Mouse (Mus musculus): ENCODE results near the gene Dtd2.

The Dtd2 gene

GRCm38 (mm10) chr12:52005877-52006632, at the start of gene Dtd2:
Gene Dtd2 (minus strand): TSS chr12:52006501.
- DNase-seq = peak; percentile 86 to 95

- DNase-seq = no peak
Observed at GRCm38 (mm10) chr12:52049324-52049723, 43.0 kb upstream of the Dtd2 start.

- no peak for DNase-seq
Observed at GRCm38 (mm10) chr12:52046371-52046770, 40.1 kb upstream of the Dtd2 start.

GRCm38 (mm10) chr12:52042818-52043336, 36.6 kb upstream of the Dtd2 start:
- peak in 1 of 2 experiments; percentile 8 for DNase-seq

- no peak for DNase-seq
Observed at GRCm38 (mm10) chr12:52038352-52038751, 32.1 kb upstream of the Dtd2 start.

- no peak for DNase-seq
Observed at GRCm38 (mm10) chr12:52034956-52035355, 28.7 kb upstream of the Dtd2 start.

GRCm38 (mm10) chr12:52032276-52032675, 26.0 kb upstream of the Dtd2 start:
- no peak for DNase-seq

- no peak for DNase-seq
Observed at GRCm38 (mm10) chr12:52027963-52028362, 21.7 kb upstream of the Dtd2 start, which contains the start of gene Gpr33. Gene Gpr33 (minus strand): TSS chr12:52028063.

GRCm38 (mm10) chr12:52014494-52015029, 8.3 kb upstream of the Dtd2 start:
- no peak for DNase-seq

- DNase-seq = no peak
Observed at GRCm38 (mm10) chr12:52014044-52014443, 7.7 kb upstream of the Dtd2 start.

- DNase-seq = no peak
Observed at GRCm38 (mm10) chr12:52013274-52013673, 7.0 kb upstream of the Dtd2 start.

GRCm38 (mm10) chr12:52012159-52012558, 5.9 kb upstream of the Dtd2 start:
- no peak for DNase-seq

GRCm38 (mm10) chr12:52010630-52010961, 4.3 kb upstream of the Dtd2 start:
- peak in 1 of 2 experiments; percentile 10 for DNase-seq

GRCm38 (mm10) chr12:52009928-52010629, 3.8 kb upstream of the Dtd2 start:
- no peak for DNase-seq

GRCm38 (mm10) chr12:52006633-52006994, 313 bp upstream of the Dtd2 start:
- DNase-seq = no peak

GRCm38 (mm10) chr12:52002746-52003145, 3.6 kb downstream of the Dtd2 start:
- DNase-seq = no peak

- DNase-seq = peak; percentile 66 to 78
Observed at GRCm38 (mm10) chr12:52001544-52001943, 4.8 kb downstream of the Dtd2 start.

- no peak for DNase-seq
Observed at GRCm38 (mm10) chr12:51998366-51998932, 7.9 kb downstream of the Dtd2 start.

- no peak for DNase-seq
Observed at GRCm38 (mm10) chr12:51995738-51996536, 10.4 kb downstream of the Dtd2 start.

- no peak for DNase-seq
Observed at GRCm38 (mm10) chr12:51990629-51991028, 15.7 kb downstream of the Dtd2 start.

- DNase-seq = no peak
Observed at GRCm38 (mm10) chr12:51988536-51988935, 17.8 kb downstream of the Dtd2 start.

- peak; percentile 29 to 42 for DNase-seq
Observed at GRCm38 (mm10) chr12:51985826-51986225, 20.5 kb downstream of the Dtd2 start.

All from cerebellum, adult 18-20 months (tissue).